Mouse (Mus musculus): ENCODE measurements at regions not wholly inside any gene's neighbourhood (a gene's known extent, or its start where the extent isn't known, plus 50 kb on each side); places are given as distances from the start of the nearest gene placed in this dataset.

DNA sequence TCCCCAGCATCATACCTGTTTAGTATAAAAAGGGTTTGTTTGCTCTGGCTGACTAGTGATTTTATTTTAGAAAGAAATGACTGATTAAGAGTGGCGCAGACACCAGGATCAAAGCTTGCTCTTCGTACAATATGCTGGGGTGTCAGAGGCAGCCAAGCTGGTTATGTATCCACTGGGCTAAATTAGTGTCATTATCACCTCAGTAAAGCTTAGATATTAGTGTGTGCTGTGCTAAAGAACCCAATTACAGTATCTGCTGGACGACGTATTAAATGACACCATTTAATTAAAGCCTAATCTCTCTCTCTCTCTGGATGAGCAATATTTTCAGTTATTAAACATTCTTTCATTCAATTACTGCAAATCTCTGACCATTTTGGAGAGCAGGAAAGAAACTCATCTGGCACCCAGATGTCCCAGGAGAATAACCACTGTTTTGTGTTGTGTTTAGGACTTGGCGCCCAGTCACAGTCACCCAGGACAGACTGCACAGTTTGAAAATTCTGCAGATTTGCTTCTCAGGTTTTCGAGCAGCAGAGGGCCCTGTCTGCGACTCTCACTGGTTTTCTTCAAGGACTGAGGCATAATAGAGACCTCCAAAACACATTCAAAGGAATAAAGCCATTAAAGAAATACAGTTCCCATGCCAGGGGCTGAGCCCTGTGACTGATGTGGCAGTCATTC lies 133.1 kb upstream of the Peli2 start:
- no peaks in the 10 kb centered on the region for H3K27me3 ChIP-seq (ENCODE audit: insufficient read depth, low read length)
- WGBS, result 62% methylated on average over 7 of the region's 7 CpGs

DNA sequence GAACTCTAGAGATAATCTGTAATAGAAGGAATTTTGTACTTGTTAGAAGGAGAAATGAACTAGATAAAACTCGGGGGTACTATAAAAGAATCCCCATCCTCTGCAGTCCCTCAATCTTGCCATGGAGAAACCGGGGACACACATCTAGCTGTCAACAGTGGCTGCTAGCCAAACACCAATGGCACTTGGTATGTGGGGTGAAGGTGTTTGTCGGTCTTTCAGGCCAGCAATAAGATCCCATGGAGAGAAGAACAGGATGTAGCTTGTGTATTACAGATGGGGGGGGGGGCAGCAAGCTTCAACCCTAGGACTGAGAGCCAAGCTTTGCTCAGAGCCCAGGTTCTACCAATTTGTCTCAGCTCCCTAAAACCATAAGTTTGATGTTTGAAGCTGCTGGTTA lies 132.5 kb upstream of the Peli2 start:
- peaks cover 10% of the 10 kb centered on the region; the same call in 1 of the 2 replicates for H3K4me1 ChIP-seq (ENCODE audit: insufficient read depth, low read length)
- no peaks in the 10 kb centered on the region for H3K36me3 ChIP-seq (ENCODE audit: insufficient read depth, low read length)
- no peak for ATAC-seq (ENCODE audit: low FRiP score, low TSS enrichment)
- H3K9ac ChIP-seq (replicated peaks; ENCODE audit: low read length), result no peak overlapping the region
- H3K27me3 ChIP-seq (ENCODE audit: insufficient read depth, low read length), result no peaks in the 10 kb centered on the region
- no peak overlapping the region for H3K27ac ChIP-seq (ENCODE audit: low read length)
- H3K9me3 ChIP-seq (ENCODE audit: low read length), result no peaks in the 10 kb centered on the region
- no peak overlapping the region for H3K4me2 ChIP-seq (replicated peaks; ENCODE audit: low read depth, low read length)
- WGBS, result 82% methylated on average over 3 of the region's 3 CpGs
- no peak overlapping the region for H3K4me3 ChIP-seq (ENCODE audit: low read length)

More for the DNA sequence above, 133.1 kb upstream of the Peli2 start:
- H3K4me3 ChIP-seq (ENCODE audit: low read length), result no peak overlapping the region
- no peak for ATAC-seq (ENCODE audit: low FRiP score, low TSS enrichment)
- no peaks in the 10 kb centered on the region for H3K9me3 ChIP-seq (ENCODE audit: low read length)
- no peak overlapping the region for H3K27ac ChIP-seq (ENCODE audit: low read length)
- H3K4me1 ChIP-seq (ENCODE audit: insufficient read depth, low read length), result peaks cover 10% of the 10 kb centered on the region; the same call in 1 of the 2 replicates
- no peak overlapping the region for H3K4me2 ChIP-seq (replicated peaks; ENCODE audit: low read depth, low read length)
- H3K36me3 ChIP-seq (ENCODE audit: insufficient read depth, low read length), result no peaks in the 10 kb centered on the region
- H3K9ac ChIP-seq (replicated peaks; ENCODE audit: low read length), result no peak overlapping the region

DNA sequence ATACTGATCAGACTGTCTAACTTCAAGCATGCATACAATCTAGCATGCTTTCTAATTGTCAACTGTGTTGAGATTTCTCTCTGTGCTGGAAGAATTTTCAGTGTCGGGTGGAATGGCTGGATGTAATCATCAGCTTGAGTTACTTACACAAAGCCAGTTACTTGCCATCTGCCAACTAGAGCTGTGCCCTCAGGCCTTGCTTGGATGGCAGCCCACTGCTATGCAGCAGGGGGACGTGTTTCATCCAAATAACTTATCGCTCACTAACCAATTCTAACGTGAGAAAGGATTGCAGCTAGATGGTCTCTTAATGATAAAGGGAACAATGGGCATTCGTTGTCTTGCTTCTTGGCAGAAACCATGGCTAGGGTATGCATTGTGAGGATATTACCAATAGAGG lies 131.3 kb upstream of the Peli2 start:
- Histone ChIP-seq H3K4me1 (ENCODE audit: insufficient read depth, low read length) (peaks cover 10% of the 10 kb centered on the region; the same call in 1 of the 2 replicates), H3K9me3 (ENCODE audit: low read length) (no peaks in the 10 kb centered on the region), H3K36me3 (ENCODE audit: insufficient read depth, low read length) (no peaks in the 10 kb centered on the region), H3K9ac (replicated peaks; ENCODE audit: low read length) (no peak overlapping the region), H3K27me3 (ENCODE audit: insufficient read depth, low read length) (no peaks in the 10 kb centered on the region), H3K4me2 (replicated peaks; ENCODE audit: low read depth, low read length) (no peak overlapping the region), H3K27ac (ENCODE audit: low read length) (no peak overlapping the region), H3K4me3 (ENCODE audit: low read length) (no peak overlapping the region)
- 79% methylated on average over 5 of the region's 5 CpGs for WGBS
- no peak for ATAC-seq (ENCODE audit: low FRiP score, low TSS enrichment)

DNA sequence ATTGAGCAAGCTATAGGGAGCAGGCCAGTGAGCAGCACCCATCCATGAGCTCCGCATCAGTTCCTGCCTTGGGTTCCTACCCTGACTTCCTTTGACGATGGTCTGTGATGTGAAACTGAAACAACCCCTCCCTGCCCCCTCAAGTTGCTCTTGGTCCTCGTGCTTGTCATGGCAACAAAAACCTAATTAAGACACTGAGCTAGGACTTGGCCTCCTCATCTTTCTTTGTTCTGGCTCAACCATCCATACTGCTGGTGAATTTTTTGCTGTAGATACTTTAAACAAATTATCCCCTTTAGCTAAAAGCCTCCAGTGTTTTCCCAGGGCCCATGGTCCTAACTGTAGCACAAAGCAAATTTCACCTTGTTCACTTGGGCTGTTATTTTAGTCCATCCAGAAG lies 129.9 kb upstream of the Peli2 start:
- no peaks in the 10 kb centered on the region for H3K9me3 ChIP-seq (ENCODE audit: low read length)
- H3K27ac ChIP-seq (ENCODE audit: low read length), result no peak overlapping the region
- 50% methylated on average over 3 of the region's 3 CpGs for WGBS
- H3K36me3 ChIP-seq (ENCODE audit: insufficient read depth, low read length), result no peaks in the 10 kb centered on the region
- H3K27me3 ChIP-seq (ENCODE audit: insufficient read depth, low read length), result no peaks in the 10 kb centered on the region
- peaks cover 10% of the 10 kb centered on the region; the same call in 1 of the 2 replicates for H3K4me1 ChIP-seq (ENCODE audit: insufficient read depth, low read length)
- no peak overlapping the region for H3K4me2 ChIP-seq (replicated peaks; ENCODE audit: low read depth, low read length)
- no peak for ATAC-seq (ENCODE audit: low FRiP score, low TSS enrichment)
- H3K9ac ChIP-seq (replicated peaks; ENCODE audit: low read length), result no peak overlapping the region
- no peak overlapping the region for H3K4me3 ChIP-seq (ENCODE audit: low read length)

DNA sequence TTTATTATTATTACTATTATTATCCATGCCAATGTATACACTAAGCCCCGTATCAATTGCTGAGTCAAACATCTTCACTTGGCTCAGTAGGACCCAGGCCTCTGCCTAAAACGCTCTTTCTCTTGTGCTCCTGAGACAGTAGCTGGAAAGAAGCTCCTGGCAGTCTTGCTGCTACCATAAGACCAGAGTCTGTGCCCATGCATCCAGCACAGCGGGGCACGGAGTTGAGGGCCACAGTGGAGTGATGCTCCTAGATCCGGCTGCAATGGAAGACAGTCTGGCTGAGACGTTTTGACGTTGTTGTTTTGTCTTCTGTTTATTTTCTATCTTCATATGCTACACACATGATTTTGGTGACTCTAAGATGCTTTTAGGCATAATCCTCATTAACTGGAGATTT lies 129.1 kb upstream of the Peli2 start:
- no peak for ATAC-seq (ENCODE audit: low FRiP score, low TSS enrichment)
- whole genome bisulfite sequencing, result 92% methylated on average over 7 of the region's 7 CpGs
- H3K9me3 ChIP-seq (ENCODE audit: low read length), result no peaks in the 10 kb centered on the region
- H3K27ac ChIP-seq (ENCODE audit: low read length), result no peak overlapping the region
- H3K4me3 ChIP-seq (ENCODE audit: low read length), result no peak overlapping the region
- no peak overlapping the region for H3K4me2 ChIP-seq (replicated peaks; ENCODE audit: low read depth, low read length)
- H3K4me1 ChIP-seq (ENCODE audit: insufficient read depth, low read length), result peaks cover 7% of the 10 kb centered on the region; the same call in 1 of the 2 replicates
- H3K36me3 ChIP-seq (ENCODE audit: insufficient read depth, low read length), result no peaks in the 10 kb centered on the region
- no peak overlapping the region for H3K9ac ChIP-seq (replicated peaks; ENCODE audit: low read length)
- H3K27me3 ChIP-seq (ENCODE audit: insufficient read depth, low read length), result no peaks in the 10 kb centered on the region

DNA sequence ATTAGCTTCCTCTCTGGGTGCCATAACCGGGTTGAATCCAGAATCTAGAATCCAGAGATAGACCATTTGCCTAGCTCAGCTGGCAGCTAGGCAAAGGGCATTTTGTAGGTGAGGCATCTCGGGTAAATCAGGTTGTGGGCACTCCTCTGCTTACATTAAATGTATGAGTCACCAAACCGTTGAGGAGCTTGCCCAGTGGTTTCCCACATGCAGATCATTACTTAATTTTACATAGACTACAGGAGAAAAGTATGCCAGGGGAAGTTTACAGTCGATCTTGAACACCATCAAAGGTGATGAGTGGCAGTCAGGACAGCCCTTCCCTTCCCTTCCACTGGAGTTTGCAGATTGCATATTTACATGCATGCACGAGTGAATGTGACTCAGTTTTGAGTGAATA lies 128.5 kb upstream of the Peli2 start:
- no peak for ATAC-seq (ENCODE audit: low FRiP score, low TSS enrichment)
- WGBS, result 75% methylated on average over 5 of the region's 5 CpGs

DNA sequence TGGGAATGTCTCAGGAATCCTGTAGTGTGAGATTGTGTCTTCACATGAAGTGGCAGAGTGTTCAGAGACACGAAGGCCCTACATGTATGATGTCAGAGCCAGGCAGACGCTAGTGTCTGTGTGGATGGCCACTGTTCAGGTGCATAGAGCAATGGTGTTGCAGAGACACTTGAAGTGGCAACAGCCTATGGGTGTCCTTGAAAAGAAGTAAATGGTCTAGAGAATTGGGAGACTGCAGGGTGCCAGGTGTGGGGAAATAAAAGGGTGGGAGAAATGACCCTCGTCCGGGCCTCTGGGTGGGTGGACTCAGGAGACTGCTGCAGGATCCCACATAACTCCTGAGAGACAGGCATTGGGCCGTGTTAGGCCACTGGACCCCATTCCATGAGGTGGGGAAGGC lies 127.8 kb upstream of the Peli2 start:
- H3K27ac ChIP-seq (ENCODE audit: low read length), result no peak overlapping the region
- no peaks in the 10 kb centered on the region for H3K4me1 ChIP-seq (ENCODE audit: insufficient read depth, low read length)
- ATAC-seq (ENCODE audit: low FRiP score, low TSS enrichment), result no peak
- no peaks in the 10 kb centered on the region for H3K9me3 ChIP-seq (ENCODE audit: low read length)
- H3K27me3 ChIP-seq (ENCODE audit: insufficient read depth, low read length), result no peaks in the 10 kb centered on the region
- H3K36me3 ChIP-seq (ENCODE audit: insufficient read depth, low read length), result no peaks in the 10 kb centered on the region
- no peak overlapping the region for H3K4me3 ChIP-seq (ENCODE audit: low read length)
- no peak overlapping the region for H3K4me2 ChIP-seq (replicated peaks; ENCODE audit: low read depth, low read length)
- no peak overlapping the region for H3K9ac ChIP-seq (replicated peaks; ENCODE audit: low read length)
- 85% methylated on average over 5 of the region's 5 CpGs for WGBS

More for the DNA sequence above, 128.5 kb upstream of the Peli2 start:
- Histone ChIP-seq H3K9ac (replicated peaks; ENCODE audit: low read length) (no peak overlapping the region), H3K27ac (ENCODE audit: low read length) (no peak overlapping the region), H3K4me1 (ENCODE audit: insufficient read depth, low read length) (peaks cover 2% of the 10 kb centered on the region; the same call in 1 of the 2 replicates), H3K4me3 (ENCODE audit: low read length) (no peak overlapping the region), H3K9me3 (ENCODE audit: low read length) (no peaks in the 10 kb centered on the region), H3K4me2 (replicated peaks; ENCODE audit: low read depth, low read length) (no peak overlapping the region), H3K27me3 (ENCODE audit: insufficient read depth, low read length) (no peaks in the 10 kb centered on the region), H3K36me3 (ENCODE audit: insufficient read depth, low read length) (no peaks in the 10 kb centered on the region)

DNA sequence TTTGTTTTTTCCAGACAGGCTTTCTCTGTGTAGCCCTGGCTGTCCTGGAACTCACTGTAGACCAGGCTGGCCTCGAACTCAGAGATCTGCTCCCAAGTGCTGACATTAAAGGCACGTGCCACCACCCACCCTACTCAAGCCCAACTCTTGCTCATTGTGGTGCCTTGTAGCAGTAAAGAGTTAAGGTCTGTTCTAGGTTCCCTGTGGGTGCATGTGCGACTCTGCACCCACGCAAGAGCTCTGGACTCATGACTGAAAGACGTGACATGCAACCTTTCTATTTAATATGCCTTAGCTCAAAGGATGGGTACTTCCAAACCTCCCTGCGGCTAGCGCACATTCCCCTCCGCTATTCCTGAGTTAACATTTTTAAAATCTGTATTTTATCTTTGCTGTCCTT lies 121.7 kb upstream of the Peli2 start:
- 94% methylated on average over 8 of the region's 8 CpGs for WGBS
- Histone ChIP-seq H3K27ac (ENCODE audit: low read length) (no peak overlapping the region), H3K4me3 (ENCODE audit: low read length) (no peak overlapping the region), H3K4me2 (replicated peaks; ENCODE audit: low read depth, low read length) (no peak overlapping the region), H3K4me1 (ENCODE audit: insufficient read depth, low read length) (no peaks in the 10 kb centered on the region), H3K9me3 (ENCODE audit: low read length) (no peaks in the 10 kb centered on the region), H3K9ac (replicated peaks; ENCODE audit: low read length) (no peak overlapping the region), H3K27me3 (ENCODE audit: insufficient read depth, low read length) (no peaks in the 10 kb centered on the region), H3K36me3 (ENCODE audit: insufficient read depth, low read length) (no peaks in the 10 kb centered on the region)
- no peak for ATAC-seq (ENCODE audit: low FRiP score, low TSS enrichment)

DNA sequence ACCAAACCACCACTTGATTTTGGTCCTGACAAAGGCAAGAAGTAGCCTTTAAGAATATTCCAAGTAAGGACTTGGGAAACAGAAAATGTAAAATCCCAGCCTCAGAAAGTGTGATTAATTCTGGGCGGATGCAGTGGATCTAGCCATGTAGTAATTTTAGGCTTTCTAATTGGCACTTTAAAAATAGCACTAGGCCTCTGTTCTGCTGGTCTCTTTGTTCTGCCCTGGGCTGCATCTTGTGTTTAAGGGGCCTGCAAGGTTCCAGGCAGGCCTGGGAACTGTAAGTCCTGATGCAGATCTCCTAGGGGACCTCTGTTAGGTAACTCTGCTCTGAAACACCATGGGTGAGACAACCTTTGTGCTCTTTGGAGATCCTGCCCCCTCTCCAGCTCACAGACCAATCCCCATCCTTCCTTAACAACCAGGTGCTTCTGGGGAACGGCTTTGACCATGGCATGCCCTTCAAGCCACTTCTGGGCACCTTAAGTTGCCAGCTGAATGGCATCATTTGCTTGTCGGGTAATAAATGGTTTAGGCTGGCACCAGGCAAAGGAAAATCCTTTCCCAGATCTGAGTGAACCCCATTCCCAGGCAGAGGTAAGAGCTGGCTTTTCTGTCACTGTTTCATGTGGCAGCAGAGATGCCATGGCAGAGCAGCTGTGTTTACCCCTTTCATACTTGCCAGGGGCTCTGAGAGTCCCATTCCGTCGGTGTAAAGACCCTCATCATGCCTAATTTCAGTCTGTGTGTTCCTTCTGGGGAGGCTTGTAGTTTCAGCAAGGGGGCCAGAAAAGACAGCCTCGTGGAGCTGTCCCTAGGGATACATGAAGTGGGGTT lies 115.3 kb upstream of the Peli2 start:
- no peak overlapping the region for H3K4me3 ChIP-seq (ENCODE audit: low read length)
- no peak overlapping the region for H3K9ac ChIP-seq (replicated peaks; ENCODE audit: low read length)
- H3K27me3 ChIP-seq (ENCODE audit: insufficient read depth, low read length), result no peaks in the 10 kb centered on the region
- no peak overlapping the region for H3K4me2 ChIP-seq (replicated peaks; ENCODE audit: low read depth, low read length)
- H3K27ac ChIP-seq (ENCODE audit: low read length), result no peak overlapping the region
- H3K9me3 ChIP-seq (ENCODE audit: low read length), result no peaks in the 10 kb centered on the region
- peaks cover 5% of the 10 kb centered on the region; the same call in 1 of the 2 replicates for H3K4me1 ChIP-seq (ENCODE audit: insufficient read depth, low read length)
- H3K36me3 ChIP-seq (ENCODE audit: insufficient read depth, low read length), result no peaks in the 10 kb centered on the region
- WGBS, result 79% methylated on average over 6 of the region's 6 CpGs
- no peak for ATAC-seq (ENCODE audit: low FRiP score, low TSS enrichment)

DNA sequence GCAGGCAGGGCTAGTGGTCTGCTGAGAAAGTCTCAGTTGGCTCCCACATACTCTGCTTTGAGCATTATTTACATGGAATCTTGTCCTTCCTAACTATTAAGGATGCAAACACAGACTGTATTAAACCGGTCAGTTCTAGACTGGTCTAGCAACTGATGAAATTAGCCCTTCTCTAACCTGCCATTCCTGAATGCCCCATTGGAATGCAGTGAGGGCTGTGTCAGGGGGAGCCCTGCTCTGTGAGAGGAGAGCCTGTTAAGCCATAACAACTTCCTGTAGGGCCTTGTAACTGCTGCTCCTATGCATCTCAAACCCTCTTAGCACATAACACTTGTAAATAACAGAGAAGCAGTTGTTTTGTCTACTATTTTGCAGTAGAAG lies 114.7 kb upstream of the Peli2 start:
- WGBS, result 61% methylated on average over 1 of the region's 1 CpGs
- no peak overlapping the region for H3K9ac ChIP-seq (replicated peaks; ENCODE audit: low read length)
- H3K4me1 ChIP-seq (ENCODE audit: insufficient read depth, low read length), result peaks cover 5% of the 10 kb centered on the region; the same call in 1 of the 2 replicates
- H3K4me2 ChIP-seq (replicated peaks; ENCODE audit: low read depth, low read length), result no peak overlapping the region
- H3K4me3 ChIP-seq (ENCODE audit: low read length), result no peak overlapping the region
- ATAC-seq (ENCODE audit: low FRiP score, low TSS enrichment), result no peak
- H3K36me3 ChIP-seq (ENCODE audit: insufficient read depth, low read length), result no peaks in the 10 kb centered on the region
- H3K27me3 ChIP-seq (ENCODE audit: insufficient read depth, low read length), result no peaks in the 10 kb centered on the region
- H3K9me3 ChIP-seq (ENCODE audit: low read length), result no peaks in the 10 kb centered on the region
- H3K27ac ChIP-seq (ENCODE audit: low read length), result 0 out of 2 replicates have a peak overlapping the region, but pooled peaks have one; percentile 50
